Mouse (Mus musculus) MEL (cell line): ENCODE measurements around the gene Kcnmb1.

Experiments used
- CHD2 ChIP-seq: IDR thresholded peaks from 2 replicates; pipeline ENCODE4 v1.6.1; 2011; ENCODE audit warnings: low read length, improper control_type of control experiment
- CTCF ChIP-seq, 3 experiments: IDR thresholded peaks in 2 of 3; conservative IDR thresholded peaks in 1 of 3; 2 replicates each; pipeline ENCODE4 v1.5.1; 2011 to 2012; ENCODE audit warnings: low read length in 3 of 3, low read depth in 2 of 3, mild to moderate bottlenecking in 2 of 3, improper control_type of control experiment in 1 of 3, inconsistent platforms in 1 of 3, mixed read lengths in 1 of 3, moderate library complexity in 1 of 3; ENCODE audit not compliant: control insufficient read depth in 1 of 3, insufficient read depth in 1 of 3, poor library complexity in 1 of 3, severe bottlenecking in 1 of 3

- no peak for TF ChIP-seq CHD2
- no peak for TF ChIP-seq CTCF (IDR thresholded peaks at IDR 0.05 in 2 of 3, conservative IDR thresholded peaks at IDR 0.05 in 1 of 3; ENCODE audit: control insufficient read depth in 1 of 3, insufficient read depth in 1 of 3, low read depth in 2 of 3, low read length in 3 of 3, poor library complexity in 1 of 3, severe bottlenecking in 1 of 3)
These were observed 4.9 kb downstream of the Kcnmb1 start for GRCm38 (mm10) chr11:33967708-33968107.
